Mouse (Mus musculus) brain, embryonic 18.5 days (tissue): Measurements from ENCODE around the gene Omp.

Experiments used
- DNase-seq: peaks from one replicate; pipeline ENCODE4 v3.0.0-alpha.2; 2012; ENCODE audit warnings: low read depth, low spot score

Gene Omp

DNA sequence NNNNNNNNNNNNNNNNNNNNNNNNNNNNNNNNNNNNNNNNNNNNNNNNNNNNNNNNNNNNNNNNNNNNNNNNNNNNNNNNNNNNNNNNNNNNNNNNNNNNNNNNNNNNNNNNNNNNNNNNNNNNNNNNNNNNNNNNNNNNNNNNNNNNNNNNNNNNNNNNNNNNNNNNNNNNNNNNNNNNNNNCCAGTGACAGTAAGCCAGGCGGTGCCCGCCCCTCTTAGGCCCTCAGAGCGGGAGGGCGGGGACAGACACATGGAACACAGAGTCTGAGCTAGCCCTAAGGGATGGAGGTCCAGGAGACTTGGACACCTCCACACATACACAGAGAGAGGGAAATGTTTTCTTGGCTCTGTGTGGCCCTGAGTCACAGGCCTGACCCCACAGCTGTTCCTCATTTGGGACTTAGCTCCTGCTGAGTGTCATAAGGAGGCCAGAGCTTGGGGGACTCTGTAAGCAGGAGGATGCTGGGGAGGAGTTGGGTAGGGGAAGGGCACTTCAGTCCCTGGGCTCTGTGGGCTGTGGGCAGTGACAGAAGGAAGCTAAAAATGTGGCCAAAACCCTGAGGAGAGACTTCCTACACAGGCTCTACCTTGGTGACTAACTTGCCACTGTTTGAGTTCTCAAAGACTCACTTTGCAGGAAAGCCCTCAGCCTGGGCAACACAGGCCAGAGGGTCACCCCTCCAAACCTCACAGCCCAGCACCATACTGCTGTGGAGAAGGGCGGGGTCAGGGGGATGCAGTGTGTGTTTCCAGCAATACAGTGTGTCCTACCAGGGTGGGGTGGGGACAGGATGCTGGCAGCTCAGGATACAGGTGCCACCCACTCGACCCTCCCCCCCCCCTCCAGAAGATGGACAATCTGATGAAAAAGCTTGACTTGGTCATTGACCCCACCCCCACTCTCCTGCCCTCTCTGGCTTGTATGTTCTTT, 26.1 kb upstream of the Omp start:
- DNase-seq = no peak

DNA sequence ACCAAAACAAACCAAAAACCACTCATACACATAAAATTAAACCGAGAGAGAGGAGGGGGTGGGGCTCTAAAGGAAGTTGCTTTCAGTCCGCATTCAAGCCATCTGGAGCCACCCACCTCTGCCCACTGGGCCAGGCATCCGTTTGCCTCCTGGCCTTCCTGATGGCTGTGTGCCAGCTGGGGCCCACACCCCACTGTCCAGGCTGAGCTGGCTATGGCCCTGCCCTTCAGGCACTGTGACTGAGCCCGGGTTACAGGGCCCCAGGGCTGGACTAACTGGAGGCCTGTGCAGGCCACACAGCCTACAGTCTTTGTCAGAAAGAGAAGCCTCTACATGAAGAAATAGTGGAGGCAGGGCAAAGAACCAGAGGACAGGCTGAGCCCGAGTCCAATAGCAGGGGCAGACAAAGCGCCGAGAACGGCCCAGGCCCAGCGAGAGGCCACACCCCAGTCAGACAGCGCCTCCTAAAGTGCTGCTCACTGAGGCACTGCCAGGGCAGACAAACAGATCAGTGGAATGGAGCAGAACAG, 19.8 kb upstream of the Omp start:
- DNase-seq = no peak

DNA sequence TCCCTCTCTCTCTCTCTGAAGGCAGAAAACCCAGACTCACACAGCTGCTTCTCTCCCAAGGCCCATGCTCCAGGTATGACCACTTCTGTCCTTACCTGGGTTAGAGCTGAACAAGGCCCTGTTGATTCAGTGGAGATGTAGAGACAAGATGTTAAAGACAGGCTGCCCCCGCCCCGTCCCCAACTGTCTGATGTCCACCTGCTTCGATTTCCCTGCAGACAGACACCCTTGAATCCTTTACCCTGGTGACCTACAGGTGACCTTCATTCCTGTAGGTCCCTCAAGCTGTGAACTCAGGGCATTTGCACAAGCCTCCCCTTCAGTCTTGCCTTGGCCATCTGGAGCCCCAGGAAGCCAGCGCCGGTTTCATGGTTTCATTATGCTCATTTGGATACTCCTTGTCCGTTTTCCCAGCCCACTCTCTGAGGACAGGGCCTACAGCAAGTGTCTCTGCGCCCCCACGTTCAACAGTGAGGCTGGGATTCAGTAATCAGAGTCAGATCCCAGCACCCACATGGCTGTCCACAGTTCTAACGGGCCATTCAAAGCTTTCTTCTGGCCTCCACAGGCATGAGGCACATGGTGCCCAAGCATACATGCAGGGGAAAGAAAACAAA, 19.2 kb upstream of the Omp start:
- DNase-seq = no peak

DNA sequence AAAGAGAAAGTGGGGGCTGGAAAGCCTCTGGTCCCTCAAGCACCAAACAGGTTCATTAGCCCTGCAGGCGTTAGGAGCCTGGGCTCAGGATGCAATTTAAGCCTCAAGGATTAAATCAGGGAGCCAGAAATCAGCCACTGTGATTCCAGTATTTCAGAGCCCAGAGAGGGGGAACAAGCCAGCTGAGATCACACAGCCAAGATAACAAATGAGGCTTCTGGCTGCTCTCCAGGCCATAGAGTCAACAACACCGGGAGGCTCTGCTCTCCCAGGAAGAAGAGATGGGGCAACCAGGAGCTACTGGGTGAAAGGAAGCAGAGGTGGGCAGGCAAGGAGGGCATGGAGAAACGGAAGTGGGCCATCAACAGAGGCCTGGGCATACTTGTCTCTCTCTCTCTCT, 18.4 kb upstream of the Omp start:
- DNase-seq = no peak

DNA sequence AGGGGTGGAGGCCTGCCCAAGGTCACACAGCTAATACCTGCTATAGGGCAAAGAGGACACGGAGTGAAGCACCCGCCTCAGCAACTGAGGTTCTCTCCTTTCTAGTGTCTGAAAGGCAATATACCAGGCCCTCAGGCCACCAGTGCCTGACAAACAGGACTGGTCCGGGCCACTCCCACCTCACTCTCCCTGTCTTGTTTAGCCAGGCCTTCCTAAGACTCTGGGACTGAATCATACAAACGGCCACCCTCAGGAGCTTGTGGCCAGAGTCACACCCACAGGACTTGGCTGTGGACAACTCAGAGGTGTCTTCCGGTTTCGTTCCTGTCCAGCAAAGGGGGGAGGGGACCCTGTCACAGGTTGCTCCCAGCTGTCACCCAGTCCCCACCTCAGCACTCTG, 16.9 kb upstream of the Omp start:
- DNase-seq = no peak

DNA sequence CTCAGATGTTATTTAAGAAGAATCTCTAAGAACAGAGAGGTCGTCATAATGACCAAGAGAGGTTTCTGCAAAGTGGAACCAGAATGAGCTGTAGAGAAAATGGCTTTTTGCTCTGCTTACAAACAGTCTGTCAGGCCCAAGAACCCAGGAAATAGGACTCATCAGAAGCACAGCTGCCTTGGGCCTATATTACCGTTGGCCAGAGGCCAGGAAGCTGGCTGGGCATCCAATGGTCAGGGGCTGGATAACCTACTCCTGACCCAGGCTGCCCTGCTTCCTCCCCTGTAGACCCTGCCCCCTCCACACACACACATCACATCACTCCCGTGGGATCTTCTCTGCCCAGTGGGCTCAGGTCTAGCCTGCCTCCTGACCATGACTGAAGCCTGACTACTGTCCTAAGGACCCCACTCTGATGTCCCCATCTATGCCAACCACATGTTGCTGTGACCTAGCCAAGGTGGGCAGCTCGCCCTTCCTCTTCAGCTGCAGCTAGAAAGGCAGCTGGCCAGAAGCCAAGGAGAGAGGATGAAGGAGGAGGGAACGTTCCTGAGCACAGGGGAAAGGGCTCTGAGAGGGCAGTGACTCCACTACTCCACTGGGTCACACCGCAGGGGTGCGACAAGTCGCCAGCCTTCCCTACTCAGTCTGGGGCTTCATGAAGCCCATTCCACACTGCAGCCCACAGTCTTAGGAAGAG, 14.9 kb upstream of the Omp start:
- DNase-seq = no peak

DNA sequence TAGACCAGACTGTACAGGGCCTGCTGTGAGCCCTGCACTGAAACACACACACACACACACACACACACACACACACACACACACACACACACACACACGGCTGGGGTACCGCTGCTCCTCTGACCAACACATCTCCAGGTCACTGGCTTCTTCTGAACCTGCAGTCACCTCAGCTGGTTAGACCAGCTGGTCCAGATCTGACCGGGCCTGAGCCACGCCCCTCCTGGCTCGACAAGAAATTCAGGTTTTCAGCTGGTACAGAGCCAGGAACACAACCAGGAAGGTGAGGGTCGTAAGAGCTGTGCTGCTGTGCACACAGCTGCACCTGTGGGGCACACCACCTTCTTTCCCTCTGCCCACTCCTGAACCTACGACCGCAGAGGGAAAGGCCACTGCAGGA, 13.2 kb upstream of the Omp start:
- no peak for DNase-seq

DNA sequence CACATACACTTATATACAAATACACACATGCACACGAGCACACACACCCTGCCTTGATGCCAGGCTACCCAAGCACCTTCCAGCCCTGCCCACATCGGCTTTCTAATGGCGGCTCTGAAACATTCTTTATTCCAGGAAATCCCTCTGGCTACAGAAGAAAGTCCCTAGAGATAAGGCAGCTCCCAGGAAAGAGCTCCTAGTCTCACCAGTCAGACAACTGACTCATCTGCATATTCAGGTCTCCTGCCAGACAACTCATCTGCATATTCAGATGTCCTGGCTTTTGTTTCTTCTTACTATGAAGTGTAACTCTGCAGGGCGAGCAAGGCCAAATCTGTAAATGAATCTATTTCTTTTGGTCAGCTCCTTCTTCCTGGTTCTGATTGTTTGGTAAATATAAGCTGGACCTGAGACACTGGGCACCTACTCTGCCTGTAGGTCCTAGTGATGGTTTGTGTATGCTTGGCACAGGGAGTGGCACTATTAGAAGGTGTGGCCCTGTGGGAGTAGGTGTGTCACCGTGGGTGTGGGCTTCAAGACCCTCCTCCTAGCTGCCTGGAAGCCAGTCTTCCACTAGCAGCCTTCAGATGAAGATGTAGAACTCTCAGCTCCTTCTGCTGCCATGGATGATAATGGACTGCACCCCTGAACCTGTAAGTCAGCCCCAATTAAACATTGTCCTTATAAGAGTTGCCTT, 12.5 kb upstream of the Omp start:
- DNase-seq = no peak

DNA sequence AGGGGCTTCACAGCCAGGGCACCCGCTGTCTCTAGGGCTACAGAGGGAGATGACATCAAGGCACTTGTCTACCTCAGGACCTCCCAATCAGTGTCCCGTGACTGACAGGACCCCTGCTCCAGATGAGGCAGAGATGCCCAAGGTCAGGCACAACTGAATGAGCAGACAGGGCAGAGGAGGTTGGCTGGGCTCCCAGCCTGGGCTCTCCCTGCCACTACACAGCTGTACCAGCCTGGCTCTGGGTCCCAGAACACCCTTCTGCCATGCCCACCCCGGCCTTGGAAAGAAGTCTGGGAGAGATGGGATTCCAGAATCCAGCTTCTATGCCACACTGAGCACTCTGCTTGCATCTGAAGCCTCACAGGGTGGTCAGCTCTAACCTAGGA, 11.0 kb upstream of the Omp start:
- DNase-seq = no peak

DNA sequence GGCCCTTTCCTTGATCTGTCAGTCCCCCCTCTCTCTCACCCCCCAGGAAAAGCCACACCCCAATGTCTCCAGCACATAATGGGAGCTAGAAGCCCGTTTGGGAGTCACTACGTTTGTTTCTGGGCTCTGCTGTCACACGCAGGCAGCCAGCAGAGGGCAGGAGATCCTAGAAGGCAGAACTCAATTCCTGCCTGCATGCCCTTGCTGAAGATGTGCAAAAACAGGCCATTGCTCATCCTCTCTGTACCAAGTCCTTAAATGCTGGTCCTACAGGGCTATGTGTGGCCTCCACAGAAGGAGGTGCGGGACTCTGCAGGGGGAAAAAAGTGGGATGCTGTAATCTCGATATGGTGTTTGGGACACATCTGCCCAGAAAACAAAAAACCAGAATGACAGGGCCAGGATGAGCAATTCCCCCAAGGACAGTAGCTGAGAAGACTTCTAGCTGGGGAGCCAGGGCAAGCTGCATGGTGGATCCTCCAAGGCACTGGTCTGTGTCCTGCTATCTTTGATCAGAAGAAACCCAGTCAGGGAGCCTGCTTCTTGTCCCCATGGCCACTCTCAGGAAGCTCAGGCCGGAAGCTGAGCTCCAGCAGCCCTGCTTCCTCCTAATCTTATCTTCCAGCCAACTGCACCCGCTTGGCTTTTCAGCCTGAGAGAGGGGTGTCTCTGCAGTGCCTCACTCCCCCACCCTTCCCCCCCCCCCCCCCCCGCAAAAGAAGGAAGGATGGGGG, 10.4 kb upstream of the Omp start:
- peak; percentile 20 for DNase-seq

DNA sequence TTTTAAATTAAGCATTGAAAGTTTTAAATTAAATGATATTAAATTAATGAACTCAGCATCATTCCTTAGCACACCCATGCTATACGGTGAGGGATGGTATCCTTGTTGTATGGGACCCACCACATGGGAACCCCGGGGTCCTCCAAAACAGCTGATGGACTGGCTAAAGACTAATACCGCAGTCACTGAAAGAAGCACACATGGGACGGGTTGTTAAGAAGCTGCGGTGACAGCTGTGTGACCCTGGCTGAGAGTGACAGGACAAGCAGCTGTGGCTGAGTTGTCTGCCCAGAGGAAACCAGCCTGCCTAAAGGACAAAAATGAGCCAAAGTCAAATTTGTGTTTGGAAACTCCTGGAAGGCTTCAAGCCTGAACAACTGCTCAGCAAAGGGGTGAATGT, 8.6 kb upstream of the Omp start:
- no peak for DNase-seq

DNA sequence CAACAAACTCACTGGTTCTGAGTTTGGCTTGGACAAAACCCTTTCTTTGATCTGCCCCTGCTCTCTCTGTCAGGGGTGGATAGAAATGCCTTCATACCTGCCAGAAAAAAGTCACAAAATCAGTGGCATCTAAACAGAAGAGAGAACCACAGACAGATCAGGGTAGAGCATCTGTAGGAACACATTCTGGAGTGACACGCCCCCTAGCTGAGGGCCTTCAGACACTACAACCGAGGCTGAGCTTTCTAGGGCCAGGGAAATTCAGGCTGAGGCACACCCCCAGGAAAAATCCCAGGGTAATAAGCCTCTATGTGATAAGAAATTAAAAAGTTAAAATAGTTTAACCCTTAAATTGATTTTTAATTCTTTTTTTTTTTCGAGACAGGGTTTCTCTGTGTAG, 8.0 kb upstream of the Omp start:
- DNase-seq = no peak

DNA sequence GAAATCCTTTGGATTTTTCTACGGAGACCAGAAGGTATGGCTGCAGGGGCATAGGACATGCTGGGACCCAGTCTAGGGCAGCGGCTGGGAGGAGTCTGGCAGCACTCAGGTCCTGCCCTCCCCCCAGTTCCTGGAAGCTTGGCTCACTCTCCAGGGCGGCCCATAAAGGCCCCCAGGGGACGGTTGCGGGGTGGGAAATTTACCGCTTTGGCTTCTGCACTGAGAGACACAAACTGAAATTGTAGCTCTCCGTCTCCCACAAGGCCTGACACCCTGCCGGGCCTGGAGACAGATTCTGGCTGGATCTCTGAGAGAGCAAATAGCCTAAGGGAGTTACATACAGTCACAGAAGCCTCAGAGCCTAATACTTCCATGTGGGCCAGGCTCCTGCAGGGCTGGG, 7.1 kb upstream of the Omp start:
- DNase-seq = no peak

DNA sequence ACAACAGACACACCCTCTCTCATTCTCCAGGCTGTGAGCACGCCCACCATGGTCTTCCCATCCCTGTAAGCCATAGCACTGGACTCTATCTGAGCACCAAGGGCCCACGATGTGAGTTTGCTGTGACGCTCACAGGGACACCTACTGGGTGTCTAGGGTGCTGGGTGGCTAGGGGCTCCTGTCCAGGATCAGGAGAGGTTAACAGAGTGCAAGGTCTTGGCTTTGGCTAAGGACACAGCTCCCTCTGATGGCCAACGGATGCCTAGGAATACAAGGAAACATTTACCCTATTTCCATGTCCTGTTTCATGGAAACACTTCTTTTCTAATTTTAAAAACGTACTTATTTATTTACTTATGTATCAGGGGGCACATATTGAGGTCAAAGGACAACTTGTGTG, 5.2 kb upstream of the Omp start:
- no peak for DNase-seq

DNA sequence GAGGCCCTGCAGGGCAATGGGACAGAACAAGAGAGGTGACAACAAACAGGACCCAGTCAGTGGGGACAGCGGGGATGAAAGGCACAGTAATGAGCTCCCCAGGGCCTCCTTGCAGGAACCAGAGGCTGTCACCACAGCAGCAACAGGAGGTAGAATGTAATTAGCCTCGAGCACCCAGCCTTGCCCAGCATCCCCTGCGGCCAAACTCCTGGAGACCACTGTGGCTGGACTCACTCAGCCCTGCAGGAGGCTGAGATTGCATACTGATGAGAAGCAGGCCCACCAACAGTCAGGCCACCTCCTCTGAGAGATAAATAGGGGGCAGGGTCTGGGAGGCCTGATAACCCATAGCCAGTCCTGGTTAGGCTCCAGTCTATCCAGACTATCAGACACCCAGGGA, 4.5 kb upstream of the Omp start:
- DNase-seq = no peak

DNA sequence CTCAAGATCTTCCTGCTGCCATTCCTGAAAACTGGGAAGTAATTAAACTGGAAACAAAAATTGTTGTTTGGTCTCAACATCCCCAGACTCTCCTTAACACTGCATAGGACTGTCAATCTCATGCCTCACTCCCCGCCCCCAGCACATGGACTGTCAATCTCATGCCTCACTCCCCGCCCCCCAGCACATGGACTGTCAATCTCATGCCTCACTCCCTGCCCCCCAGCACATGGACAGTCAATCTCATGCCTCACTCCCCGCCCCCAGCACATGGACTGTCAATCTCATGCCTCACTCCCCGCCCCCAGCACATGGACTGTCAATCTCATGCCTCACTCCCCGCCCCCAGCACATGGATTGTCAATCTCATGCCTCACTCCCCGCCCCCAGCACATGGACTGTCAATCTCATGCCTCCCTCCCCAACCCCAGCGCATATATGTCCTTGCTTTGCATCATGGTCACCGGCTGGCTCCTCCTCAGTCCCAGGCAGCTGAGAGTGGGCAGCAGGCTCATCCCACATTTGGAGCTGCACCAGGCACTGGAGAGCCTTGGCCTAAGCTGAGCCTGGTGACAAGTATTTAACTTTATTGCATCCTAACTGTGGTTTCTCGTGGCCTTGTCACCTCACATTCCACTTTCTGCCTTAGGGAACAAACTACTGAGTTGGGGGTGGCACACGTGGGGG, 3.6 kb upstream of the Omp start:
- peak; percentile 14 for DNase-seq

DNA sequence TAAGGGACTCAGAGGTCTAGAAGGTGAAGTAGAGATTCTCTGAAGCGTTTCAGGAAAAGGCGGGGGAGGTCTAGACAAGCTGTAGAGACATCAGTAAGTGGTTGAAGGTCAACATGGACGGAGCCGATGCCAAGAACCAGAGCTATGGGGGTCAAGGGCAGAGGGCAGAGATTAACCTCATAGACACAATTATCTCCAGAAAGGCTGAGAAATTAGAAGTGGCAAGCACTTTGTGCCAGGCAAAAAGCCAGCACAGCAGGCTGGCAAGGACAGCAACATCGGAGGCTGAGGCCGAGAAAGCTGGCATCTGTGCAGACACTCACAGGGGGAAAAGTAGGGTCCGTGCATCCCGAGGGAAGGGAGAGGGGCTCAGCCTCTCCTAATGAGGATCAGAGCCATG, 2.5 kb upstream of the Omp start:
- DNase-seq = no peak

DNA sequence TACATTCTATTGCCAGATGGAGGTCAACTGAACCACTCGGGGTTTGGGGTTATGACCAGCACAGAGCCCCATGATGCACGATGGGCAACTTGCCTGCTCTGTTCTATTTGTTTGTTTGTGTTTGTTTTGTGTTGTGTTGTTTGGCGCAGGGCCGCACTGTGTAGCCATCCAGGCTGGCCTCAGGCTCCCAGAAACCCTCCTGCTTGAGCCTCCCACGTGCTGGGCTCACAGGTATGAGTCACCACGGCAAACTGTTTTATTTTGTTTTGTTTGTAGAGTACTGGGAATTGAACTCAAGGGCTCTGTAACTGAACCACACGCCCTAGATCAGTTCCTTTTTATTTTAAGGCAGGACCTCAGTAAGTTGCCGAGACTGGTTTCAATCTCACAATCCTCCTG, 1.1 kb upstream of the Omp start:
- no peak for DNase-seq

DNA sequence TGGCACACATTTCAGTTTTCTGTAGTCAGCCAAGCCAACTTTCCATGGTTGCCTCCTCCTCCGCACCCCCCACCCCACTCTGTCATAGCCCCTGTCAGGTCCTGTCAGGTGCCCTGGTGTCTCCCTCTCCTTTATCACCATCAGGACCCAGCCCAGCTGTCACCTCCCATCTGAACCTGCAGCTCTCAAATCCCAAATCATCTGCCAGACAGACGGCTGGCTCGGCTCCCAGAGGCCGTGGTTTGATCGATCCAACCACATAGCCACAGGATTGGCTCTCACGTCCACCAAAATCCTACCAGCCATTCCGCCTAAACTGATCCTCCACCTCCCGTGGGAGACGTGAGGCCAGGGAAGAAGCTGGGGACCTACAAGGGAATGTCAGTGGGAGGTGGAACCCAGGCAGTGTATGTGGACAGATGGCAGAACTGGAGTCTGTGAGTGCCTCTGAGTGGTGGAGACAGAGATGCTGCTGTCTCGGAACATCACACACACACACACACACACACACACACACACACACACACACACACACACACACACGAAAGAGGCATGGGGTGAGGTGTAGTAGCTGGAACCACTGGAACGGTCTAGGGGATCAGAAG, 642 bp upstream of the Omp start:
- no peak for DNase-seq

DNA sequence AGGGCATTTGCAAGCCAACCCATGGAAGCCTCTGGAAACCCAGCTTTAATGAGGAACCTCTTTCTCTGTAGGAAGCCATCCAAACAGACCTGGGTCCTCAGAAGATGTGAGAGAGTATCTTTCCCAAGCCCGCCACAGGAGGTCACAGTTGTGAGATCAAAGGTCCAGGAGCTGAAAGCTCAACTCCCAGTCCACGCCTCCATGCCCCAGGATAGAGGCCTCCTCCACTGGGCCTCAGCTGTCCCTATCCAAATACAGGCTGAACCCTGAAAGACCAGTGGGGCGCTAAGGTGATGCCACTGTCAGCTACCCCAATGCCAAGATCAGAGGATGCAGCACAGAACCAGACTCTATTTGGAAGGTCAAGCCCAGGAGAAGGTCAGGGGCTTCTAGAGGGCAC, 2.7 kb downstream of the Omp start:
- no peak for DNase-seq
